Mouse (Mus musculus) stomach, postnatal 0 days (tissue): ENCODE data around the gene Lin28a.

Experiments used
- CTCF ChIP-seq: IDR thresholded peaks from 2 replicates; pipeline ENCODE4 v1.5.1; 2016; ENCODE audit warnings: antibody characterized with exemption, low read depth, mild to moderate bottlenecking, moderate library complexity
- EP300 ChIP-seq: optimal IDR thresholded peaks from 2 replicates; pipeline ENCODE3; 2016; ENCODE audit warnings: antibody characterized with exemption

DNA sequence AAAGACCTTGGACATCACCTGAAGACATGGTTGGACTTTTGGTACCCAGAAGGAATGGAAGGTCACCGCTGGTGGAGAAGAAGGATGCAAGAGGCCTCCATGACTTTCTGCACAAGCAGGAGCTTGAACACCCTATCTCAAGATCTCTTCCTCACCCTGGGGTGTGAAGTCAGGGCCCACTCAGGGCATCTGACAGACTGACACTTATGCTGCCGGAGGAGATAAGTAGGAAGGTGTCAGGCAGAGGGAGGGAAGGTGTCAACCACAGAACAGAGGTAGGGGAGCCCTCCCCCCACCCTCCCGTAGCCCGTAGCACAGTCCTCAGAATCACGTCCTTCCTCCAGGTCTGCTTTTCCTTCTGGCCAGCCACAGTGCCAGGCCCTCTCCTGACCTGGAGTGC is 29.0 kb upstream of the Lin28a start:
- TF ChIP-seq CTCF (no peak), EP300 (no peak)
